Mouse (Mus musculus): ENCODE results near the gene Defa17. TPM values are rescaled to one million over a fixed set of nuclear protein-coding genes. Genes with fewer than 3 reads are reported as not detected.
"Not testable (repeated sequence)": the region's sequence is repeated elsewhere in the genome, so short reads cannot be mapped to it uniquely, and the experiment has no call there.

The Defa17 gene
- polyA plus RNA-seq (2012; rRNA removed), result not detected in 2 replicates

GRCm38 (mm10) chr8:21655480-21655879 lies at the start of gene Defa17:
Gene Defa17, plus strand, starts transcription at chr8:21655780.
- not testable (repeated sequence) for DNase-seq (ENCODE audit: low read depth)

GRCm38 (mm10) chr8:21617883-21618282 lies 37.7 kb upstream of the Defa17 start, which contains the start of gene Defa26:
Gene Defa26, plus strand, starts transcription at chr8:21618183.
- DNase-seq (ENCODE audit: low read depth), result not testable (repeated sequence)

GRCm38 (mm10) chr8:21665497-21665896 lies 9.9 kb downstream of the Defa17 start, which contains the start of gene Defa34:
Gene Defa34, plus strand, starts transcription at chr8:21665797.
- DNase-seq (ENCODE audit: low read depth), result not testable (repeated sequence)

GRCm38 (mm10) chr8:21703545-21703944 lies 48.0 kb downstream of the Defa17 start, which contains the start of gene AY761184:
Gene AY761184, minus strand, starts transcription at chr8:21703645.
- DNase-seq (ENCODE audit: low read depth), result not testable (repeated sequence)

Other genes with a start within 250 kb of the Defa17 start
- not detected in 2 replicates for gene Defa36, start 228.4 kb upstream of the Defa17 start, polyA plus RNA-seq (2012; rRNA removed)
- gene Gm7849, start 199.2 kb upstream of the Defa17 start, polyA plus RNA-seq (2012; rRNA removed), result not detected in 2 replicates
- gene Defa20, start 146.5 kb upstream of the Defa17 start, polyA plus RNA-seq (2012; rRNA removed), result not detected in 2 replicates
- not detected in 2 replicates for gene Defa32, start 126.7 kb upstream of the Defa17 start, polyA plus RNA-seq (2012; rRNA removed)
- not detected in 2 replicates for gene Defa37, start 90.4 kb upstream of the Defa17 start, polyA plus RNA-seq (2012; rRNA removed)
- gene Defa28, start 72.8 kb upstream of the Defa17 start, polyA plus RNA-seq (2012; rRNA removed), result not detected in 2 replicates
- gene Gm7861, start 61.3 kb upstream of the Defa17 start, polyA plus RNA-seq (2012; rRNA removed), result not detected in 2 replicates
- not detected in 2 replicates for gene Defa26, start 37.6 kb upstream of the Defa17 start, polyA plus RNA-seq (2012; rRNA removed)
- gene Defa34, start 10.0 kb downstream of the Defa17 start, polyA plus RNA-seq (2012; rRNA removed), result not detected in 2 replicates
- gene AY761184, start 47.9 kb downstream of the Defa17 start, polyA plus RNA-seq (2012; rRNA removed), result 0.34 and 0.41 TPM in 2 replicates
- gene Defa24, start 78.7 kb downstream of the Defa17 start, polyA plus RNA-seq (2012; rRNA removed), result not detected in 2 replicates
- 0.93 TPM in 1 of 2 replicates, not detected in the other for gene Defb50, start 167.8 kb downstream of the Defa17 start, polyA plus RNA-seq (2012; rRNA removed)
- gene Defb2, start 184.1 kb downstream of the Defa17 start, polyA plus RNA-seq (2012; rRNA removed), result 39.8 and 171 TPM in 2 replicates
- 9.6 and 34.1 TPM in 2 replicates for gene Defb10, start 203.1 kb downstream of the Defa17 start, polyA plus RNA-seq (2012; rRNA removed)
- 21.6 TPM in 1 of 2 replicates, not detected in the other for gene Defb9, start 229.6 kb downstream of the Defa17 start, polyA plus RNA-seq (2012; rRNA removed)

Measured in gonadal fat pad, adult 2 months (tissue).